Mouse (Mus musculus) layer of hippocampus, adult 18-20 months (tissue): Measurements from ENCODE around the gene Colca2. TPM values are rescaled to one million over a fixed set of nuclear protein-coding genes. Genes with fewer than 3 reads are reported as not detected.

Source experiments
- DNase-seq, 2 experiments: peaks; one replicate each; pipeline ENCODE4 v3.0.0; 2022; ENCODE audit warnings: low spot score in 2 of 2
- total RNA-seq, 2 experiments: library from RNA; stranded (reverse); gene quantifications; 2 replicates each; pipeline ENCODE4 v1.2.3; 2021

The Colca2 gene
- total RNA-seq, 2 experiments from 2014 or later = 1.1 to 1.3 TPM

DNA sequence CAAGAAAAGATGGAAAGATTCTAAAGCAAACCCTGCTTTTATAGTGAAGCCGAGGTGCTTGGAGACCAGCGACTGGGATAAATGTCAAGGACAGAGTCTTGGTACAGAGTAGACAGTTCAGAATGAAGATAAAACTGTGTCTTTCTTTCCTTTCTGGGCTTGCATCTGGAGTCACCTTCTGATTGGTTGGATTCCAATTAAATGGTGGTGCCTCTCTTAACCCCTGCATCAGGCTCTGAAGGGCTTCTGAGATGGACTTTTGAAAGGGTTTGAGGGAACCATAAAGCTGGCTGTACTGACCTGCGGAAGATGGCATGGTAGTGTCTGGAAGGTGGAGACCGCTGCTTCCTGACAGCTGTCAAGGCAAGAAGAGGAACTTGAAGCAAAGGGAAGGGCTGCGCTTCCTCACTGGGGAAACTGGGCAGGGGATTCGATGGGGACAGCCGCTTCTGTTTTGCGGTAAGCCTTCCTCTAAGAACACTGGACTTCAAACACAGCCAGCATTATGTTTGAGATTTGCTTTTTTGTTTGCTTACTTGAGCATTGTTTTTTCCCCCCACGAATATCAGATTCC lies 4.7 kb downstream of the Colca2 start:
- DNase-seq = no peak

DNA sequence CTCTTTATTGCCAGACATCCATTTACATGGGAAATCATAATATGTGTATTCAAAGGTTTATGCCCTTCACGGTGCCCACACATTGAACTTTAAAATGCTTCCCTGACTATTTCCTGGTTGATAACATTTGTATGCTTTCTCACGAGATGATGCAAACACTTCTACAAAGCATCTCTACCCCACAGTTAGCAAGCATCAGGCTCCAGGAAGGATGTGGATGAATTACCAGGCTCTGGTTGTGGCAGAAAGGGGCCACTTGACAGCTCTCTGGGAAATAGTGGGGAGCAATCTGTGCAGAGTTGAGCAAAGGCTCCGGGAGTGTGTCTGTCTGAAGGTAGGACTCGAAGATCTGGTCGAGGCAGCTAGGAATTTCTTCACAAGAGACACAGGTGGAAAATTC lies 6.3 kb downstream of the Colca2 start:
- DNase-seq = no peak

DNA sequence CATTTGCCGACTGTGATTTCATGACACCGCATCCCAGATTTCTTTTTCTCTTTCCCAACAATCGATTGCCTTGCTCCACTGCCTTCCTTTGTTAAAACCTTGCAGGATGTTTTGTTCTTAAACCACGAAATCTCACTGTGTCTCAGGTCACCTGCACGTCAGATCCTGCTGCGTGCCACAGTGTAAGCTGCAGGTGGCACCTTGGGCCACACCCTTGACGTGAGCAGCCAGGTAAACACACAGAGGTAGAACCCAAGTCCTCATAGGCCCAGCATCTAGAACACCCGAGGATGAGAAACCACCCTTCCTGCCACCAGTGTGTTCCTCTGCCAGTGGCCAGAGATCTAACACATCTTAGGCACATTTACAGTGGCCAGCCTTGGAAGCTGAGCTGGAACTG lies 7.3 kb downstream of the Colca2 start:
- DNase-seq = no peak

DNA sequence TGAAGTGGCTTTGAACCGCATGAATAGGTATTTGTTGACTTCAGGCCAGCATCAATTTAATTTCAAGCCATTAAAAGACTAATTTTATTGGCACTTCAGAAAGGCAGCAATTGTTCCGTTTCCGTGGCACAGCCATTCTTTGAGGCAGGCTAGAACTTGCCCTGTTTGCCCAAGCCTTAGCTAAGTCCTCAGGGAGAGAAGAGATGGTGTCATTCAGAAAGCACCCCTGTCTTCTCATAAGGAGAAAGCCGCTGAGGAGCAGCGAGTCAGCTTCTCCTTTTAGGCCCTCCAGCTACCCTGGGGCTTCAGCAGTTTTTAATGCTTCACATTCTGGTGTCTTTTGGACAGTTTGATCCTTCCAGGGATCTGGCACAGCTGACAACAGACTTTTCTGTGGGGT lies 9.5 kb downstream of the Colca2 start:
- DNase-seq = no peak

DNA sequence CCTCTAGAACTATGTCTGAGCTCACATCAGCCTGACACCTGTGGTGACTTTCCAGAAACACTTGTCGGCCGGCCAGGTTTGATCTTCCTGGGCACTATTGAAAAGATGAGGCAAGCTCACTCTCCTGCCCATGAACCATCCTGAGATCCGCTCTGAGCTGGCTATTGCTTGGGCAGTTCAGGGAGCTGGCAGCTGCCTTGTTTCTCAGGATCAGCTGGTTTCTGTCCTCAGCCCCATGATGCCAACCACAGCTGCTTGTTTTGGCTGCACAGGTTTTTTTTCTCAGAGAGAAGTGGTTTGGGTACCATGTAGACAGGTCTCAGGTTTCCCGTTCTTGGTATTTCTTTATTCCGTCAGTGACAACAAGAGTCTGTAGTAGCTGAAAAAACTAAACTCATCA lies 19.9 kb downstream of the Colca2 start:
- no peak for DNase-seq

DNA sequence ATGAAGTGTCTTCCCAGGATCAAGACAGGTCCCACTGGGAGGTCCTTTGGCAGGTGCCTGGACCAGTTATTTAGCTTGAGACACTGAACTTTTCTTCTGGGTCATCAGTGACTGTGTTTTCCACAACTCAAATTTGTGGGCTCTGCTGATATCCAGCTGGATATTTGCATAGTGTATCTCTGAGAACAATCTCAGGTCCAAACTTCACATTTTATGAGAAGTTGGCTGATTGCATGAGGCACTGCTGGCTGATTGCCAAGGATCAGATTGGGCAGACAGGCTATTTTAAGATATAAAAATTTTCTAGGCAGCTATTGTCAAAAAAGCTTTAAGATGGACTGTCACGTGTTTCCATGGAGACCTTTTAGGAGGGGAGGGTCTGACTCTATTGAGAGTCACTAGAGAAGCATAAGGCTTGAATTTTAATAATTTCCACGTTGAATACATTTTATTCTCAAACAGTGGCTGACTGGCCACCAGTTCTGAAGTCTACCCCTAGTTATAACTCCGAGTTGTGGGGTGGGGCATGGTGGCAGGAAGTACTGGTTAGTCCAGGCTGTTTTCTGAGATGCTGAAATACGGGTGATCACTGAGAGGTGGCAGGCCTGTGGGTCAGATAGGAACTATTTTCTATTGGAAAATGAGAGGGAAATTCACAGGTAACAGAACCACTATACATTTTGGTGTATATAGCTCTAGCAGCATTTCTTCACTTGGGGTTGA lies 21.4 kb downstream of the Colca2 start:
- DNase-seq = no peak

DNA sequence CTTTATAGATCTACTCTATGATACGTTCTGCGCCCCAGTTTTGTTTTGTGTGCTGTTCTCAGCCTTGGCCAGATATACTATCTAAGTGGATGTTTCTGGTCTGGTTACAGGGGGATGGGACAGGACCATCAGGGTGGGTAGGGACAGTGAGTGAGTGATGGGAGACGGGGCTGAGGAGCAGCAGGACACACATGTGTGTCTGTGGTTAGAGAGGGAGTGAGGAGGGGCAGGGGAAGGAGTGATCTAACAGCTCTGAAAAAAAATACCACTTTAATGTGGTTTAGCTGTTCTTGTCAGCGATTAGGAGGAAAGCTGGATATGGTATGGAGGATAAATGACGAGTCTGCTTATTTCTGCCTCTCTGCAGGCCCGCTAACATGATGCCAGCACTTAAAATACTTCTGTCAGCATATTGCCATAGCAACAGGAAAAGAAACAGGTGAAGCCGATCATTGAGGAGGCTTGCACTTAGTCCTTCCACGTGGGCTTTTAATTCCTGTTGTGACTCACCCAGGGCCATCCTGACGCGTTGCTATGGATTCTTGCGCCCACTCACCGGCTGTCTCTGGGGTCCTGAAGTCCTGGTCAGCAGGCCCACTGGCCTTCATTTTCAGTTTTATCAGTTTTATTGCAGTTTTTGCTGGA lies 39.5 kb downstream of the Colca2 start:
- peak; percentile 68 to 69 for DNase-seq

DNA sequence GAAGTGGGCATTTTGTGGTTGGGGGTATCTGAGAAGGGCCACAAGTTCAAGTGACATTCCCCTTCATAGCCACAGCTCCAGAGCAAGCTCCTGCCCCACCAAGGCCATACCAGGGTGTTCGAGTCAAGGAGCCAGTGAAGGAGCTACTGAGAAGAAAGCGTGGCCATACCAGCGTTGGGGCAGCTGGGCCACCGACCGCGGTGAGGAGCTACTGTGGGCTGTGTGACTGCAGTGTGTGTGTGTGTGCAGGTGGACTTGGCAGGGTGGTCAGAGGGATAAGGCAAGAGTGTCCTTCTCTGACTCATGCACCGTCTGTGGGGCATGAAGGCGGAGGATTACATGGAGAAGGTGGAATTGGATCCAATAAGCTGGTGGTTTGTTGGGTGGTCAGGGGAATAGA lies 46.2 kb downstream of the Colca2 start:
- no peak for DNase-seq

DNA sequence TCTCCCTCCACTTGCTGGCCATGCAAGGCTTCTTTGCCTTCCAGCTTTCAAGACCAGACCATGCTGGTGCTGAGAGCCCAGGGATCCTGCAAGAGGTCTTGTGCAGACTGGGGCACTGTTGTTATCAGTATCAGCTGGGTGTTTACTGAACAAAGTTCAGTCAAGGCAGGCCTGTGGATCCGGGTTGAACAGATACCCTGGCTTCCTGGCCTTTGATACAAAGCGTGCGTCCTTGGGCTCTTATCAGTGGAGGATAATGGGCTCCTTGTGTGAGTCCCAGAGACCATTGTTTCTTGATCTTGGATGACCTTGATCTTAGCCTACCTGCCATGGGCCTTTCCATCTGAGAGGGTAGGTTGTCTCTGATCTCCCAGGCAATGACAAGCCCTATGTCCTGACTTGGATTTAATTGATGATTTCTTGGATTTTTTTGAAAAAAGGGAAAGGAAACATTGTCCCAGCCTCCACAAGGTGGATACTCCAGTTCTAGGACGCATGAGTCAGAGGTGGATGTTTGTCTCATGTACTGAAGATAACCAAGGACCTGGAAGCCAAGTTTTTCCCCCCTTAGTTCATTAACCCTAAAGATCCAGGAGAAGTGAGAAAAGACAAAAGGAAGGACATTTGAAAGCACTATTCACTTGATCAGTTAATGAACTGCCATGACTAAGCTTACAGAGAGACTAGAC lies 47.5 kb downstream of the Colca2 start:
- DNase-seq = no peak

DNA sequence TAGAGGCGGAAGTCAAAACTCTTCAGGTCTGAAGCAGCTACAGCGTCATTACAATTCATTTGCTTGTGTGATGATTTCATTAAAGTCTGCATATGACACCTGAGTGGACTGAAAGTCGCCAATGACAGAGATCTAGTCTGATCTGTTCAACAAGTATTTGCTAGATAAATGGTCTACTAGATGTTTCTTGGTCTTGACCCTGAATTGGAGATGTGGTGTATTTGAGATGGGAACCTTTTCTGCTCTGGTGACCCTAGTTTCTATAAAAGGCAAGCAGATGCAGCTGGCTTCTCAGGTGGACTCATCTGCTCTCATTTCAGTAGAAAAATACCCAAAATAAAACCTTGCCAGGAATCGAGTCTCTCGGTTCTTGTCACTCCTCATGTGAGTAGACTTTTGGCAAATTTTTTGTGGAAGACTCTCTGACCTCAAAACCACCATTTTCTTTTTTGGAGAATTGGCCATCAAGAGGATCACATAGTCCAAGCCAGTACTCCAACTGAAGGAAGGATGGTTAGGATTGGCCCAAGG lies 52.7 kb downstream of the Colca2 start:
- DNase-seq = no peak

Other genes starting within 250 kb of the Colca2 start
- gene Btg4, start 217.7 kb downstream of the Colca2 start, total RNA-seq = not detected
- 1 to 10 TPM; 3.6 to 5.9 TPM for gene Layn, start 201.5 kb downstream of the Colca2 start, total RNA-seq
- gene 4833427G06Rik, start 176.5 kb downstream of the Colca2 start, total RNA-seq = under 1 TPM in 1 of 2 experiments, not detected in 1; 0.67 TPM
- gene Gm32742, start 113.1 kb downstream of the Colca2 start, total RNA-seq = not detected
- under 1 TPM in 1 of 2 experiments, not detected in 1; 0.17 TPM for gene Pou2af1, start 64.9 kb downstream of the Colca2 start, total RNA-seq
- not detected for gene 1810046K07Rik, start 50.3 kb upstream of the Colca2 start, total RNA-seq